Mouse (Mus musculus): ENCODE measurements at regions not wholly inside any gene's neighbourhood (a gene's known extent, or its start where the extent isn't known, plus 50 kb on each side); places are given as distances from the start of the nearest gene placed in this dataset.
A peak's percentile ranks its signal among the peaks of the same experiment; 100 is the strongest.
"Not testable (repeated sequence)": the region's sequence is repeated elsewhere in the genome, so short reads cannot be mapped to it uniquely, and the experiment has no call there.

GRCm38 (mm10) chr15:24635620-24636019, 777.9 kb downstream of the Basp1 start:
- DNase-seq = no peak

DNA sequence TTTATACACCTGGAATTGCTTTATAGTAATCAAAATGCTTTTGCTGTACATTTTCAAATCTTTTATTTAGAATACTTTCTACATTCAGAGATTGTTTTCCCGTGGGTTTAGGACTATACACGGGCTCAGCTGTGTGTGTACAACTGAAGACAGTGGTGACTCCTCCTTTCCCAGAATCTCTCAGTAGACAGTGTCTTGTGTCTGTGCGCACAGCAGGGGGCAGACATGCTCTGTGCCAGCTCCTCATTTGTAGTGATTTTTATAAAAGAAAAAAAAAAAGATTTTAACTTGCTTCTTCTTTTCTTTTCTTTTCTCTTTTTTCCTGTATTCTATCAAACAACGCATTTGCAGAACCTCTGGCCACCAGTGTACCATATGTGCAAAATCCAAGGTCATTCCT, 817.3 kb downstream of the Basp1 start:
- peak; percentile 54 for DNase-seq

- peak; percentile 62 for DNase-seq
These were observed 824.6 kb downstream of the Basp1 start for GRCm38 (mm10) chr15:24588943-24589342.

DNA sequence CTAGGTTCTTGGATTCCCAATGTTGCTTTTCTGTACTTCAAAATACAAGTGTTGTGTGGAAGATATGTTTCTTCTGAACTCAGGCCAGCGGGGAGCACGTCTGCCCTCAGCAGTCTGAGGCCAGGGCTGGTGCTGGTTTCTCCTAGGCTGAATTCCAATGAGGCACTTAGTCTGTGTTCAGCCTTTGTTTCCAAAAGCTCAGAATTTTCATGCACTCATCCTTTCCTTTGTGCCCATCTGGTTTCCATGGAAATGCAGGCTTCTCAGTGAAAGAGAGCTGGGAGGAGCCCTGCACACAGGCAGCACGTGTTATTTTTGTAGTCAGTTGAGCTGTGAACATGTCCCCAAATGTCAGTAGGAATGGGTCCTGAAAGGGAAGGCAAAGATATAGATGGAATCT, 846.6 kb downstream of the Basp1 start:
- DNase-seq = no peak

DNA sequence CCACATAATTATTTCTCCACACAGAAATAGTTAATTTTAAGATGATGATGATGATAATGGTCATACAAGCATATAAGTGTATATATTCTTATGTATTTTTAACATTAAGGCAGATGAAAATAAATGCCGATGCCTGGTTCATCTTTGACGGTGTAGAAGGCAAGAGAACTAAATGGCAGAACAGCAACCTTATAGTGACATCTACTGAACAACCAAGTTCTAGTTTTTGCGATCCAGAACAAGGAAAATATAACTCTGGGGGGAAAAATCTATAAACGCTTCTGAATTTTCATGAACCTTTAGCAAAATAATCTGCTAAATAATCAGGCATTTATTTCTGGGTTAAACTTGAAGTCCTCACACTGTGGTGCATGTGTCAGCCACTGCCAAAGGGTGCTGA, 856.8 kb downstream of the Basp1 start:
- DNase-seq = no peak

- no peak for DNase-seq
These were observed 863.5 kb downstream of the Basp1 start for GRCm38 (mm10) chr15:24550108-24550507.

DNA sequence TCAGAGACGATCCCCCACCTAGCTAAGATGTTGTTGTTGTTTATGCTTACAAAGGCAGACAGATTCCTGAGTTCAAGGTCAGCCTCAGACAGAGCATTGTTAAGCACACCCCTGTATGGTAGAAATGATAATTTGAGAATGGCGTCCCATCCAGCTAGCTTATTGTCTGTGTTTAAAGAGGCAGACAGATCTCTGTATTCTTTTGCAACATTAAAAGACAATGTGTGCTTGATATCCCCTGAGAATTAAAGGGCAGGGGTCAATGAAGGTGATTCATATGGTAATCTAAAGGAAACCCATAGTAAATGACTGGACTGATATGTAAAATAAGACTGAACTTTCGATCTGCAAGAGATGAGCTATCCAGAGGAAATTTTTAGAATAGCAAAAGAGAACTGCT, 883.5 kb downstream of the Basp1 start:
- DNase-seq = no peak

DNA sequence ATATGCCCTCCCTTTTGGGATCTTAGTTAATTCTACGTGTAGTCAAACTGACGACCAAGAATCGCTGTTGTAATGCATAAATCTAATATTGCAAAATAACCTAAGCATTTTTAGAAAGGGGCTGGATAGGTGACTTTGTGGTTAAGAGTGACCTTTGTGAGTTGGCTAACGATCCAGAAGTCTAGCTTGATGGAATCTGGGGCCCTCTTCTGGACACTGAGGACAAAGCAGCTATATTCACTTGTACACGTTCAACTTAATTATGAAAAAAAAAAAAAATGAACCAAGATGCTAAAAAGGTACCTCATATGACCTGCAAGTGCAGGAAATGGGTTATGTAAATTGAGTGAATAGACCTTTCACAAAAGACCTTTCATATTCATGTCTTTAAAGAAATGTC, 886.2 kb downstream of the Basp1 start:
- DNase-seq = no peak

DNA sequence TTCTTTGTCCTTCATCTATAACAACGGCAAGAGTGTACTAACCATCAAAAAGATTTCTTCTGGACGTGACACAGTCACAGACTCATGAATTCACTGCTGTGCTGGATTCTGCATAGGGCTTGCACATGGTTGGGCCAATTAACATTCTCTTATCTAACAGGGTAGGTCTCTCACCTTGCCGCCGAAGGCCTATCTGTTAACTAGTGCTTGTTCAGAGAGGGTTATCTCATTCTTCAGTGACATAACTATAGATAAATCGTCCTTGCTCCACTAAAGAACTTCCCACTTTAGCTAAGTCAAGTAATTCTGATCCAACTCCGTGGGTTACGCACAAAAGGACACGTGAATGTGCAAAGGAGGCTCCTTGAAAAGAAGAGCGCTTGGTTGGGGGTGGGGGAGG, 899.6 kb downstream of the Basp1 start:
- DNase-seq = no peak

DNA sequence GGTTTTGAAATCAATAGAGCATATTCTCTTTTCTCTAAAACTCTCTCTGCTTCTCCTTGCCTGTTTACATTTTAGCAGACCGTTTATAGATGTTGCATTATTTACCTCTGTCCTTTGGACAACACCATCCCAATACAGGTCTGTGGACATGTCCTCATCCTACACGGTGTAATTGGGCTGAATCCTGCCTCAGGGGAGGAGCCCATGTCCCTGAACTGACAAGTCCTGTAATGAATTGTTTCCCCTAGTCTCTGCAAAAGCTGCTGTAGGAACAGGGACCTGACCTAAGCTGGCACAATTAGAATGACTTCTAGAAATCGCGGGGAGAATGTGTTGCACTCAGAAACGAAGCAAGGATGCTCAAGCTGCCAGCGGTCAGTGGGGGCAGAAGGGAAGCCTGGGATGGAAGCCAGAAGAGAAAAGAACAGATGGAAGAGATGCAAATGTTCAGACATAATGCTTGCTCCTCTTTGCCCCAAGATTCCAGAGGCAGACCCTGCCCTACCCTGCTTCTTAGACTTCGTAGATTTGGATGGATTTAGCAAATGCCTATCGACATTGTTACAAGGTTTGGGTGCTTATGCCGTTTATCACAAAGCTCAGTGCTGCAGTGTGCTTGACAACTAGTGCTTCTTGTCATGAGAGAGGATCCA, 911.5 kb downstream of the Basp1 start:
- DNase-seq = no peak

- DNase-seq = no peak
These were observed 927.3 kb downstream of the Basp1 start for GRCm38 (mm10) chr15:24486235-24486634.

- DNase-seq = no peak
These were observed 945.3 kb downstream of the Basp1 start for GRCm38 (mm10) chr15:24468239-24468638.

GRCm38 (mm10) chr15:24457726-24458125, 955.8 kb downstream of the Basp1 start:
- DNase-seq = no peak

DNA sequence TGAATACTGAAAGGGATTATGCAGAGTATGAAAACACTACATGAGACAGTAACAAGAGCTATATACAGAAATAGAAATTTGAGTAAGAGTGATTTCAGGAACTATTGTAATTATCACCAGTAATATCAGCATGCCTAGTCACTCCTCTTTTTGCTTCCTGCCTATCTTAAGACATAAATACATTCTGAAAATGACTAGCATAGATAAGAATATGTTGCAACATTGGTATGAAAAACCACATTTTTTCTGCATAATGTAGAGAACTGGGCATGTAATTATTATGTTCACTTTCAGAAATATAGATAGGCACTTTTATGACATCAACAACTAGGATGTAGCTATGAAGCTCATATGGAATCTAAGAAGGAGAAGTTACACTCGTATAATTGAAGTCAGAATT, 980.5 kb downstream of the Basp1 start:
- no peak for DNase-seq

DNA sequence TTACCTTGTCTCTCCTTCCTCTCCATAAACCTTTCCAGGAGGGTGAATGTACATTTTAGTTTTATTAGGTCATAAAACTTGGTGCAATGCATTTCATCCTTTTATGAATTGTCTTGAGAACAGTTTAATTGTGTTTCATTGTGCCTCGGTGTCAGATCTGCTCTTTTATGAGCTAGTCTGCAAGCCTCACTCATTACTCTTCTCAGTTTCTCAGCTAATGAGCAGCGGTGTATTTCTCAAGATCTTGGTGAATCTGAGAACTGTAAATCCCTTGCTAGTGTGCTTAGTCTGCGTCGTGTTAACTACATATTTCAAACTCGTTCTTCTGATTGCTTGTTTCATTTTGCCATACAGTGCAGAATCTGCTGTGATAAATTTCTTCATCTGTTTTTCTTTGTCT, 984.4 kb downstream of the Basp1 start:
- DNase-seq = no peak

DNA sequence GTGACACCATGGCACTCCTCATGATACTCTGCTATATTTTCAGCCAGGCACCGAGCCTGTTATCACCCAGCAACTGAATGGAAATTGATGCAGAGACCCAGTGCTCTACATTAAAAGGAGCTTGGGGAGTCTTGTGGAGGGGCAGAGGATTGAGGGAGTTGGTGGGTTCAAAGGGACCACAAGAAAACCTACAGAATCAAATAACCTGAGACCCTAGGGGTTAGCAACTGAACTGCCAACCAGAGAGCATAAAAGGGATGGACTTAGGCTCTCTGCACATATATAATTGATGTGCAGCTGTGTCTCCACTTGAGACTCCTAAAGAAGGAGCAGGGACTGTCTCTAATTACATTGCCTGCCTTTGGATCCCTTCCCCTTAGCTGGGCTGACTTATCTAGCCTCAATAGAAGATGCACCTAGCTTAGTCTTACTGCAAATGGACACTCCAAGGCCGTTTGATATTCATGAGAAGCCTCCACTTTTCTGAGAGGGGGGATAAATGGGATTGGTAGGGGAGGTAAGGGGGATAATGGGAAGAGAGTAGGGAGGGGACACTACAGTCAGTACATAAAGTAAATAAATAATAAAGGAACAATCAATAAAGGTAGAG, 991.1 kb downstream of the Basp1 start:
- no peak for DNase-seq

- no peak for DNase-seq
These were observed 993.8 kb downstream of the Basp1 start for GRCm38 (mm10) chr15:24419736-24420135.

- DNase-seq = no peak
These were observed 994.4 kb downstream of the Basp1 start for GRCm38 (mm10) chr15:24419186-24419585.

DNA sequence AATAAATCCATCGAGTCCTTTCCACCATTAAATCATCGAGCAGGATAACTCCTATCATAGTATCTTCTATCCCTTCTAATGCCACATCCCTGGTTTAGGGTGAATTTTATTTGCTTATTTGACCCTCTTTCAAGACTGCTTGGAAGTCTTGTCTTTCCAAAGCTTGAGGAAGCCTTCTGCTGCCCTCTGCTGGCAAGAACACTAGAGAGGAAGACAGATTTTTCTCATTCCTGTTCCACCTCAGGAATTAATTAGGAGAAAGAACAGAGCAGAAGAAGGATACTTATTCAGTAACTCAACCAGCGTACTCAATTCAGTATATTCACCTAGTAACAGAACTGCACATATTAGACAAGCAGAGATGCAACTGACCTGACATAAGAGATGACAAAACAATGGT, 1005.9 kb downstream of the Basp1 start:
- peak; percentile 45 for DNase-seq

- no peak for DNase-seq
These were observed 1008.3 kb downstream of the Basp1 start for GRCm38 (mm10) chr15:24405305-24405704.

DNA sequence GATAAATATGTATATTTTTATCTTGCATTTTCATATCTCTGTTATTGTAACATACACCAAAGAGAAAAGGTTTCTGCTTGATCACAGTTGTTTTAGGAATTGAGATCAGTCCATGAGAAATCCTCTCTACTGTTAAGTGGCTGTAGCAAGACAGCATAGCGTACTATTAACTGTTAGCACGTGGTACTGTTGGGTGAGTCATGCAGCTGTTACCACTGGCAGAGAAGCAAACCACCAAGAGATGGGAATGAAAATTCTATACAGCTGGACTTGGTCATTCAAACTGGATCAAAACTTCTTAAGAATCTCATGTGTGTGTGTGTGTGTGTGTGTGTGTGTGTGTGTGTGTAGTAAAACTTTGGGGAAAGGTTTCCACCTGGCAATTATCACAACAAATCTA, 1013.5 kb downstream of the Basp1 start:
- DNase-seq = no peak

- no peak for DNase-seq
These were observed 1055.2 kb downstream of the Basp1 start for GRCm38 (mm10) chr15:24358398-24358797.

DNA sequence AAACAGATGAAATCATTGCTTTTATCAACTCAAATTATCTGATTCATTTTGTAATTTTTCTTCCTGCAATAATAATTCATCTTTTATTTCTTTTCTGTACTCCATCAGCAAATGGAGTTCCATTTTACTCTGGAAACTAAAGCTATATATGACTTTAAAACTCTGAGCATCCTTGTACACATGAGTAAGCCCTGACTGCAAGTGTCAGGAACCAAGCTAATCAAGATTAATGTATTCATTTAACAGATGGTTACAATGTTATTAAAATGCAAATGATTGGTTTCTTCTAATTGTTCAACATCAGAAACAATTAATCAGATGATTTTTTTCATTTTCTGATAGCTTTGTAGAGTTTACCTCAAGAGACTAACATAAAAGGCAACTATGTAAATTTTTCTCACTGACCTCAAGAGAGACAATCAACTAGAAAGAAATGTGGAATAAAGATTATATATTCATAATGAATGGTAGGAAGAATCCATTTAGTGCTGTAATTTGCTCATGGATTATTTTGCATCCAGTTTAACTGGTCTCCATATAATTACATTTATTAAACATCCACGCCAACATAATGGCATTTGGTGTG, 1064.5 kb downstream of the Basp1 start:
- no peak for DNase-seq

DNA sequence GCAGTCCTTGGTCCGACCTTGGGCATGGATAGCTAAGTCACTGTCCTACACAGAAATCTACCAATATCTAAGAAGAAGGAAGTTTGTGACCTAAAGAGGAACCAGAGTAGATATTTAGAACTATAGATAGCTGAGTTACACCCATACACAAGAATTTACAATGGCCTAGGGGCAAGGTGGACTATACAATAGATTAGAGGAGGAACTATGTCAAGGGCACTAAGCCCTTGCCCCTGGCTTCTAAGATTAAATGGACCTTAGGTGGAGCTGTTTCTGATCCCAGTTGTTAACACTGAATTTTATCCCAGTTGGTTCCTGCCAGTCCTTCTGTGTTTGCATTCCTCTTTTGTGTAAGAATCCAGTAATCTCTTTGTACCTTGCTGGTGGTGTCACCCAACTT, 1077.7 kb downstream of the Basp1 start:
- DNase-seq = not testable (repeated sequence)
